Mouse (Mus musculus) olfactory bulb, adult 2 months (tissue): ENCODE data around the gene Stx2.

Experiments
- CTCF ChIP-seq: fragments of 200-500 bp; IDR thresholded peaks from 2 replicates; pipeline ENCODE4 v1.5.1; 2012; ENCODE audit warnings: low read depth, mild to moderate bottlenecking, low read length, moderate library complexity; ENCODE audit not compliant: insufficient read depth
- POLR2A ChIP-seq: fragments of 200-500 bp; IDR thresholded peaks from 2 replicates; pipeline ENCODE4 v1.6.1; 2012; ENCODE audit warnings: mild to moderate bottlenecking, low read depth, low read length, moderate library complexity; ENCODE audit not compliant: insufficient read depth

GRCm38 (mm10) chr5:129002571-129003011, 5.8 kb downstream of the Stx2 start:
- TF ChIP-seq POLR2A (no peak), CTCF (no peak)
